Mouse (Mus musculus) ovary, postnatal 36 days (tissue): ENCODE results near the gene Hsd17b13.
A peak's percentile ranks its signal among the peaks of the same experiment; 100 is the strongest.
"Not testable (repeated sequence)": the region's sequence is repeated elsewhere in the genome, so short reads cannot be mapped to it uniquely, and the experiment has no call there.

Experiments used
- DNase-seq: peaks from one replicate; pipeline ENCODE4 v3.0.0; 2022; ENCODE audit warnings: low spot score, mixed read lengths

Hsd17b13 gene

DNA sequence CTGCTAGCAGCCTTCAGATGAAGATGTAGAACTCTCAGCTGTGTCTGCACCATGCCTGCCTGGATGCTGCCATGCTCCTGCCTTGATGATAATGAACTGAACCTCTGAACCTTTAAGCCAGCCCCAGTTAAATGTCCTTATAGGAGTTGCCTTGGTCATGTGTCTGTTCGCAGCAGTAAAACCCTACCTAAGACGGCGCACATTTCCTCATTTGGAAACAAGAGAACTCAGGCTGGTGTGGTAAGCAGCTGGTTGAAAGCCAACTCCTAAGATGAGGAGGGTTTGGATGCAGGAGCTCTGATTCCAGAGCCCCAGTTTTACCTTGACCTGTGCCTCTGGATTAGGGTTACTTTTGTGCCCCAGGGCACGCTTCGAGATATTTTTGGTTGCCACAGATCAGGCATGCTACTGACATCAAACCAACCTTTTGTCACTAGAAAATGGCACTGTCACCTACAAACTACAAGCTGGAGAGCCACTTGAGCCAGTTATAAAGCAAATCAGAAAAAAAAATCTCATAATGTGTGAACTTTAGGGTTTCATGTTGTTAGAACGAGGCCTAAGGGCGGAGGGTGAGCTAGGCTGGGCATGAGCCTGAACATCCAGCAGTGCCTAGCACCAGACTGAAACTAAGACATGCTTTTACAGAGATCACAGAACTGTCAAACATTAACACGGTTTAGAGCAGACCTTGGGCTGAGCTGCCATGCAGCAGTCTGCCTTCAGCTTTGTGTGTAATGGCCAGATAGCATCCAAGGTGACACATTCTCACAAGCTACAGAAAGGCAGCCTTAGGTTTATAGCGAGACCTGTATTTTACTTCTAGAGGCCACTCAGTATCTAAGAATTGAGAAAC lies 3.7 kb upstream of the Hsd17b13 start:
- no peak for DNase-seq

- no peak for DNase-seq
Measured at GRCm38 (mm10) chr5:103977907-103978570, 829 bp upstream of the Hsd17b13 start.

DNA sequence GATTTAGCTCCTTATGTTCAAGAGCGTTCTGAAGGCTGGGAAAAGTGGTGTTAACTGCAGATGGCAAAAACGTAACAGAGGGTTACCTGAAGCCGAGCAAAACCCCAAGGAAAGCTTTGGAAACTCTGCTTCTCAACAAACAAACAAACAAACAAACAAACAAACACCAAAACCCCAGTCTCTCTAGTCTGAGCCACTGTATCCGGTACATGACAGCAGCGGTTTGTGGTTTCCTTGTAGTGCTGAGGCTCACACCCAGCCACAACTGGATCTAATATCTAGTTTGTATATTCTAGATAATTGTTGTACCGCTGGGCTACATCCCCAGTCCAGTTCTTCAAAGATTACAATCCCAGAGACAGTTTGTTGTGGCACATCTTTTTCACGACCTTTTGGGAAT lies 1.5 kb downstream of the Hsd17b13 start:
- DNase-seq: no peak

DNA sequence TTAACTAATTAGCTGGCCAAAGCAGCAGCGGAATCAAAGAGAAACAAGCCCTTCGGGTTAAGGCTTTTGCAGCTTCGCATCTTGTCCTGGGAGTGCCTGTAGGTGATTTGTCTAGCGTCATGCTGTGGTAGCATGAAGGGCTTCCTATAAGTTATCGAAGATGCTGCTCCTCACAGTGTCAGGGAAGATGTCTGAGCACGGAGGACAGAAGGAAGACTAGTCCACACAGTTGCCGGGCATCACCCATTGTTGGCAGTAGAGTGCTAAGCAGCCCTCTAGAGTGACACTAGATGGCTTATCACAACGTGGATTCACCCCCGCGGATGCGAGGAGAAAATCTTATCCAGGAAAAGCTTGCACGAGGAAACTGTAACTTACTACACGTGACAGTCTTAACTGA lies 4.4 kb downstream of the Hsd17b13 start:
- no peak for DNase-seq

DNA sequence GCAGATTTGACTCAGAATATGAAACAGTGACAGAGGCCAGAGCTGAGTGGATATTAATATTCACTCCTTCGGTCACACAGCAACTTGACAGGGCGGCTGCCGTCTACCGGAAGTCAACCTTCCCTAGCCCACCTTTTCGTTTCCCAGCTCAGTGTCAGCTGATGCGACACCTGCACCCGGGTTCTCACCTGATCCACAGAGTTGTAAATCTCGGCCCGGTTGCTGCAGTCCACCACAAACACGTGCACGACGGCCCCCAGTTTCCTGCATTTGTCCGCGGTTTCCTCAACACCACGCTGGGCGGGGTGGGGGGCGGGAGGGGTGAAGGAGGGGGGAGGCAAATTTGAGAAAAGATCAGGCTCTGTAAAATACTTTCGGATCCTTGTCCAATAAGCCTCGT lies 4.8 kb downstream of the Hsd17b13 start:
- no peak for DNase-seq

DNA sequence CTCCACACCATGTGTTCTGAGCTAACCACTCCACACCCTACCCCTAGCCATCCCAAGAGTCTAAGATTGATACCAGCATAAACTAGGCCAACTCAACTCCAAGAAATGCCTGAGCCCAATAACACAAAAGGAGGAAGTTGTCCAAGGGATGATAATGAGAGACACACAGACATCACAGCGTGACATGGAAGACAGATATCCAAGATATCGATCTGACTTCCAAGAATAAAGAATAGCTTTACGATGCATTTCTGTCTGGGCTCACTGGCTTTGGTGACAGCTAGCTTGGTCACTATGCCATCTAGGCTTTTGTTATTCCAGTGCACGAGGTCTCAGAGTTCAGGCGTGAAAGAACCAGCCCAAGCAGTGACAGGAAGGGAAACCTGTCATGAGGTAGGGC lies 6.2 kb downstream of the Hsd17b13 start:
- DNase-seq: no peak

DNA sequence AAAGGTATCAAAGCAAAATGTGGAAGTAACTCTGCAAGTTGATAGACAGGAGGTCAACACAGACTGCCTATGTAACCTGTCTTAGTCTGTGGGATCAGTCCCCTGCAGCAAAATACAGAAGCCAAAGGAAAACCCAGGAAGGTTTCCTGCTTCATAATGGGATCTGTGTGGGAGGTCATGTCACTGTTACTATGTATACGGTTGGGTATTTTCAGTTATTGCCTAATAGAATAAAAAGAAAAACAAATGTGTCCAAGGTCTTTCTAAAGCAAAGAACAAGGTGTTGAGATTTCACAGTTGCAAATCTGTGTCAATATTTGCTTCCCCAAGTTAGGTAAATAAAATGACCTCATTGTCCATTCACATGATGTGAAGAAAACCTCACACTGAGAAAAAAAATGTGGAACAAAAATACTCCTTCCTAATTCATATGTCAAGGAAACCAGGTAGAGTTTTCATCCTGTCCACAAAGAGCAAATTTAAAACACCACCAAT lies 14.2 kb downstream of the Hsd17b13 start:
- no peak for DNase-seq

DNA sequence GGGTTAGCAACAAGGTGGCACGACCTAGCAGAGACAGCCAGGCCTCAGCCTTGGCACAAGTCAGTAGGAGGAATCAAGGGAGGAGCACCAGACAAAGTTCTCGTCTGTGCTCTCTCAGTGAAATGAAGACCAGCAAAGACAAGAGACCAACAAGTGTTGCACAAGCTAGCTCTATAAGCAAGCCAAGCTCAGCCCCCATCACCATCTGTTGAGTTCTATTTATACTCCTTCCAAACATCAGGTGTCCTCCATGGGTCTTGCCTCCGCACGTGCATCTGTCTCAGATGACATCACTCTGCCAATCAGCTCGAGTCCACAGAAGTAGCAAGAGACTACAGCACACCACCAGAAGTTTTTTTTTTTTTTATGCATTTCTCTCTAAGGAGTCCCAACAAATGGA lies 22.6 kb downstream of the Hsd17b13 start:
- DNase-seq: no peak

GRCm38 (mm10) chr5:103953135-103954083 lies 23.8 kb downstream of the Hsd17b13 start:
- DNase-seq: no peak

GRCm38 (mm10) chr5:103950138-103950537 lies 27.1 kb downstream of the Hsd17b13 start:
- DNase-seq: not testable (repeated sequence)

DNA sequence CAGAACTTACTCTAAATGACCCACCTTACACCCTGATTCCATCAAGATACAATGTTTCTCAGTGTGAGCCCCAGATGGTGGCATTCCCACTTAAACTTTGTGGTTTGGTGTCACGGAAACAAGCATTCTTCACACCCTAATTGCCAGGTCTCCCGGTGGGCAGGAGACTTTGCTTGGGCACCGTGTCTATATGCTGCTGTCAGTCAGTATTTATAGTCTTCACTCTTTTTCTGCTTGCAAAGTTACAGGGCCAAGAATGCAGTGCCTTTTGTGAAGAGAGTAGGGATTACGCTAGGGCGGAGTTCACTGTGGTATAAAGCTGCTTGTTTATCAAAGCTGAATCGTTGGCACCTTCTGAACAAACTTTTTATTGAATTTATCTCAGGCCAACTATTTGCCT lies 34.0 kb downstream of the Hsd17b13 start:
- no peak for DNase-seq

GRCm38 (mm10) chr5:103939856-103940255 lies 37.4 kb downstream of the Hsd17b13 start:
- DNase-seq: no peak

DNA sequence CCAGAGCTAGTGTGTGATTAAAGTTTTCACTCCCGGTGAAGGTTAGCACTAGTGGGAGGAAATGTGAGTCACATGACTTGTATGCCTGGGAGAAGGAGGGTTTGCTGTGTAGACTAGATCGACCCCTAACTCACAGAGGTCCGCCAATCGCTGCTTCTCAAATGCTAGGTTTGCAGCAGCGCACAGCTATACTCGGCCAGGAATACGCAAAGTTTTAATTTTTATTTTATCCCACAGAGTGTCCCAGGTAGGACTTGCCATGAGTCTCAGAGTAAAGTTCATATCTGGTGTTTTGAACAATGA lies 37.9 kb downstream of the Hsd17b13 start:
- no peak for DNase-seq

- no peak for DNase-seq
Measured at GRCm38 (mm10) chr5:103938547-103939349, 38.5 kb downstream of the Hsd17b13 start.

- no peak for DNase-seq
Measured at GRCm38 (mm10) chr5:103936906-103937589, 40.2 kb downstream of the Hsd17b13 start.

GRCm38 (mm10) chr5:103931924-103932323 lies 45.3 kb downstream of the Hsd17b13 start:
- DNase-seq: not testable (repeated sequence)

- no peak for DNase-seq
Measured at GRCm38 (mm10) chr5:103930511-103930910, 46.7 kb downstream of the Hsd17b13 start.

- no peak for DNase-seq
Measured at GRCm38 (mm10) chr5:103928196-103928550, 49.0 kb downstream of the Hsd17b13 start.

- DNase-seq: peak; percentile 87
Measured at GRCm38 (mm10) chr5:103927429-103928195, 49.6 kb downstream of the Hsd17b13 start.

GRCm38 (mm10) chr5:103926398-103926797 lies 50.8 kb downstream of the Hsd17b13 start:
- DNase-seq: no peak
